Mouse (Mus musculus) frontal cortex, postnatal 14 days (tissue): Measurements from ENCODE around the gene Ppp1r1b.

Source experiments
- DNase-seq, 2 experiments: peaks; one replicate each; pipeline ENCODE4 v3.0.0; 2022; ENCODE audit warnings: low spot score in 2 of 2

Ppp1r1b gene

DNA sequence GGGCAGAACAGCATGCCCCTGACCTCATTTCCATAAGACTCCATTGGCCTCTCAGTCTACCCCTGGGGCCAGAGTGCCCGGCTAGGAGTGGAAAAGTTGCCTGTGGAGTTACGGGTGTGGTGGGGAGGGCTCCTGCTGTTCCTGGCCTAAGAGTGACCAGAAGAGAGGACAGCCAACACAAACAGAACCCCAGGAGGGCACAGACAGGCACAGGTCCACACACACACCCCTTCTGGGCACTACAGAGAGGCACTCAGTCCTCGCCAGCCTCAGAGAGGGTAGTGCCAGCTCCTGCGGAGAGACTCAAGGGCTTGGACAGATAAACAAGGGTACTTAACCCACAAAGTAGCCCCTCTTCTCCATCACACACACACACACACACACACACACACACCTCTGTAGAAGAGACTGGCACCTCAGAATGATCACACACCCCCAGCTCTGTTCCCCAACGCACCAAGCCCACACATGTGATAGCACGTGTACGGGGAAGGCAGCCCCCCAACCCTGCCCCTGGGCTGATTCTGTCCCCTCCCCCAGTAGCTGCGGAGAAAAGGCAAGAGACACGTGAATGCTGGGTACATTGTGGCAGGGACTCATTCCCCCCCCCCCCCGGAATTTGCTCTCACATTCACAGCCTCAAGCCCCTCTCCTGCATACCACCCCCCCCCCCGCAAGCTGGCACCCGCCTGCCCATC, 670 bp upstream of the Ppp1r1b start:
- no peak for DNase-seq

DNA sequence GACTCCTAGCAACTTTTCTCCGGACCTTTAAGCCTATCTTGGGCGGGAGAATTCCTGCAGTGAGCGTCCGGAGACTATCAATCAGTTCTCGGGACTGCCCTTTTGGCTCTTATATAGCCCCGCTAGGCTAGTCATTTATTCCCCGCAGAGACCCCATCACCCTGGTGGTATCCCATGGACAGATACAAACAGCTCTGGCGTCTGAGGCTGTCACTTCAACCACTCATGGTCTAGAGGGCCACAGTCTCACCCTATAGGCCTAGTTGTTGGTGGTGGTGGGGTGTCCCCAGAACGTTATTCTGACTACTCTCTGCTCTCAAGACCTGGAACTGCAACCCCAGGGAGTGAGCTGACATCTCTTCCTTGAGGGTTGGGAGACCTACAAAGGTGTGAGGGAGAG, 1.1 kb downstream of the Ppp1r1b start:
- DNase-seq = no peak

DNA sequence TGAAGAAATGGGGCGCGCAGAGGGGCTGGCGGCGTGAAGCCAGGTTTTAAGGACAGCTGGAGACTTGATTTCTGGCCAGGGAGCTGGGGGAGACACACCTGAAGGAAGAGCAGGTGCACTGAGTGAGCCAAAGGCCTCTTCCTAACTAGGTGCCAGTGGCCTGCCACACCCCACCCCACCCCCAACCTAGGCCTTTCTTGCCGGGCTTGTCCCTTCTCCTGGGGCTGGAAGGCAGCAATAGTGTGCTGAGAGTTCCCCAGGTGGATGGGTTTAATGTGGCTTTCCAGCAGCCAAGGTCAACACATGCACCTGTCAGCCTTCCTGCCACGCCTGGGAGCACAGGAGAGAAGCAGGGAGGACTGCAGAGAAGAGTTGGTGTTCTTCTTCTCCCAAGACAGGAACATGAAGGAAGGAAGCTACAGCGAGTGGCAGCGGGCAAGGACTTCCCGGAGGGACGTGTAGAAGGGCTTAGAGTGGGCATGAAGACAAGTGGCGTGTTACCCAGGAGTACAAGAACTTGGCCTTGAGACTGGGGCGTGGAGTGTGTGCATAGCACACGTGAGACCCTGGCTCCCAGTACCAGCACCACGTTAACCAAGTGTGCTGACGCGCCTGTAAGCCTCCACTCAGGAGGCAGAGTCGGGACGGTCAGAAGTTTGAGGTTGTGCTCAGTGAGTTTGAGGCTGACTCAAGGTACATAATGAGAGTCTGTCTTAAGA, 4.2 kb downstream of the Ppp1r1b start:
- DNase-seq = no peak

DNA sequence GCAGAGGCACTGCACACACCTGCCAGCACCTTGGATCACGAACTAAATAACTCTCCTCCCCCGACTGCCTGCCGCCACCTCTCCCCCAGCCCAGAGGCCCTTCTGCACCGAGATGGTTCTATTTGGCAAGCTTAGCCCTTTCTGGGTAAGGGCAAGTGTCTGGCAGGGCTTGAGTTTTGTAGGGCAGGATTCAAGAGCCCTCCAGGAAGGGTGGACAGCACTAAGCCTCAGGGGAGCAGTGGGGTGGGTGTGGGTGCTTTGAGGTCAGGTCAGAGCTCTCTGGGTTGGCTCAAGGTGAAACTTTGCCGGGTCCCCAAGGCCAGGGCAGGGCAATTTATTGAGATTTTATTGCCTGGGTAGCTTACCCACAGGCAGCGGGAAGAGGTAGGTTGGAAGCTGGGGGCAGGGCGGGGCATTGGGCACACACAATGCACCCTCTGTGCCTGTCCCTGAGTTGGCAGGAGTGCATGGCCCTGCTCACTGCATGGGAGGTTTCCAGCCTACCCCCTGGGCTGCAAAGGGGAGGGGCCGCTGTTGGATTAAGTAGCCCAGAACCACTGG, 5.5 kb downstream of the Ppp1r1b start:
- no peak for DNase-seq

DNA sequence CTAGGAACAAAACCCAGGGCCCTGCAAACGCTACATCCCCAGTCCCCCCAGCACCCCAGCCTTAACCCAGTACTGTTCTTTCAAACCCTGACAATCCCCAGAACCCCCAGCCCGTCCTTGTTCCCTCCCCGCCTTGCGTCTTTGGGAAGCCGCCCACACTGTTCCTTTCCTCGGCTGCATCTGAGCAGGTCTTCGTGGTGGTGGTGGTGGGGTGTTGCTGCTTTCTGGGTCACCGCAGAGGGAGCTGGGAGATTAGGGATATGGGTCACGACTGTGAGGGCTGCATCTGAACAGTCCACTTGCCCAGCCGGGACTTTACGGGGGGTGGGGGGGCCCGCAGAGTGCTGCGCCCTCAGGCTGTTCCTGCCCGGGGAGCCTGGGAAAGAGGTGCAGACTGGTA, 6.2 kb downstream of the Ppp1r1b start:
- no peak for DNase-seq

DNA sequence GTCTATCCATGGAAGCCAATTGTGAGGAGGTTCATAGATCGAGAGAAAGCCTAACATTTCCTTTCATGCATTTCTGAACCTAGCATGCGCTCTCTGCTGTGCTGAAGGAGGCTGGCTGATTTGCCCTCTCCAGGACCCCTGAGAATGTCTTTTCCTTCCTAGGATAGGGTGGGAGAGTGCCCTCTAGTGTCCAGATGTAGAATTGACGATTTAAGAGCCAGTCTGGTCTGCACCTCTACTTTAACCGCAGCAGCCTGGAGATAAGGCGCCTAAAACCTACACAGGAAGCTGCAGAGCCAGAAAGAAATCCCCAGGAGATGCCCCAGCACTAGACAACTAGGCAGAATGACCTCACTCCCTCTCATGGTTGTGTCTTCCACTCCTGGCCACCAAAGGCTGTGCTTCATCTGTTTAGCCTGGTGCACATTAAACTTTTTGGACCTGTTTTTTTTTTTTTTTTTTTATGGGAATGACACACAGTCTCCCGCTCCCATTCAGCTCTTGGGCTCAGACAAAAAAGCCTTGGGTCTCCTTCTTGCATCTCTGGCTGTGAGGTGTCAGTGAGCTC, 7.6 kb downstream of the Ppp1r1b start:
- no peak for DNase-seq

DNA sequence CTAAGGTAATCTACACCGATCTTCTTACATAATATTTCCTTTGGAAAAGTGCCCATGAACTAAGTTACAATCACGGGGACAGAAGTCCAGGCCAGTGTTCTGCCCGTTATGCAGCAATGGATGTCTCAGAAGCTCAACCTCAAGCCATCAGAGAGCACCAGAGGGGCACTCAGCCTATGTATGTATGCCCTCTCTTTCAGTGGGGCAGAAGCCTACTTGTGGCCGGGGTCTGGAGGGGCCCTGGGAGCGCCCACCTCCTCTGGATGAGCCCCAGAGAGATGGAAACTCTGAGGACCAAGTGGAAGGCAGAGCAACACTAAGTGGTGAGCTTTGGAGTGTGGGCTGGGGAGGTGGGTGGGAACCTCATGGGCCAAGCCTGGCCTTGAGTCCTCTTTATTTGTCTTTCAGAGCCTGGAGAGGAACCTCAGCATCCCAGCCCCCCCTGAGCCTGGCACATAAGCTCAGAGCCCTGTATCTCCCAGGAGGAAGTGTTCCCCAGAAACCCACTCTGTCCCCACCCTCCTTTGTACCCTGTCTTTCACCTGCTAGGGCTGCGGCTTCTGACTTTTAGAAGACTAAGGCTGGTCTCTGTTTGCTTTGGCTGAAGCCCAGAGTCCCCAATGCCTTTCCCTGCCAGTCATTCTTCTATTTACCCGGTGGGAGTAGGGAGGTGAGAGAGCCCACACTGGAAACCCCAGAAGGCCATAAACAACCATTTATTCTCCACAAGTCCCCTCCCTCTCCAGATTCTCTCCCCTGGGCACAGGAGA, 8.6 kb downstream of the Ppp1r1b start:
- DNase-seq = no peak

DNA sequence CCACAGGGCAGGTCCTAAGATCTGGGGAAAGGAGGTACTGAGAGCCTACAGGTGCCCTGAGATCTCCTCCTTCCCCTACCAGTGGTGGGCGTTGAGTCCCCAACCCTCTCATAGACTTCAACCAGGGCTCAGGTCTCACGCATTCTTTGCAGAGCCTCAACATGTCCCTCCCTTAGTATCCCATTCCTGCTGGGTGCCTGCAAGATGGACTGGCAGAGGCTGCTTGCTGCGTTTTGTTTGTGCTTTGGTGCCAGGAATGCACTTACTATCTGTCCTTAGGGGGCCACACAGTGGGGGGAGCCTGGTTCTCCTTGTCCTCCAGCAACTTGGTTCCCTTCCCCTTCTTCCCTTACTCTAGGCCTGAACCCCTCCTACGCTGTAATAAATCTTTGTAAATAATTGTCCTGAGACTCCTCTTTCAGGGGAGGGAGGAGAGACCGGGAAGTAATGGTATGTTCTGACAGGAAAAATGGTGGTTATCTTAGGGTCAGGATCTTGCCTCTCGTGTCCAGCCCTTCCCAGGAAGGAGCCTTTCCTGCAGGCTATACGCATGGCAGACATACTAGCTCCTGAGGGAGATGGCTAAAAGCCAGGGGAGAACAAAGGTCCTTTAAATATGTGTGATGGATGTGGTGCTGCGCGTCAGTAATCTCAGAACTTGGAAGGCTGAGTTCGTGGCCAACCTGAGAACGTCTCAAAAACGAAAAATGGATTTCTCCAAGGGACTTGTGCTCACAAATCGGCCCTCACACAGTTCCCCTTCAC, 9.4 kb downstream of the Ppp1r1b start:
- no peak for DNase-seq

DNA sequence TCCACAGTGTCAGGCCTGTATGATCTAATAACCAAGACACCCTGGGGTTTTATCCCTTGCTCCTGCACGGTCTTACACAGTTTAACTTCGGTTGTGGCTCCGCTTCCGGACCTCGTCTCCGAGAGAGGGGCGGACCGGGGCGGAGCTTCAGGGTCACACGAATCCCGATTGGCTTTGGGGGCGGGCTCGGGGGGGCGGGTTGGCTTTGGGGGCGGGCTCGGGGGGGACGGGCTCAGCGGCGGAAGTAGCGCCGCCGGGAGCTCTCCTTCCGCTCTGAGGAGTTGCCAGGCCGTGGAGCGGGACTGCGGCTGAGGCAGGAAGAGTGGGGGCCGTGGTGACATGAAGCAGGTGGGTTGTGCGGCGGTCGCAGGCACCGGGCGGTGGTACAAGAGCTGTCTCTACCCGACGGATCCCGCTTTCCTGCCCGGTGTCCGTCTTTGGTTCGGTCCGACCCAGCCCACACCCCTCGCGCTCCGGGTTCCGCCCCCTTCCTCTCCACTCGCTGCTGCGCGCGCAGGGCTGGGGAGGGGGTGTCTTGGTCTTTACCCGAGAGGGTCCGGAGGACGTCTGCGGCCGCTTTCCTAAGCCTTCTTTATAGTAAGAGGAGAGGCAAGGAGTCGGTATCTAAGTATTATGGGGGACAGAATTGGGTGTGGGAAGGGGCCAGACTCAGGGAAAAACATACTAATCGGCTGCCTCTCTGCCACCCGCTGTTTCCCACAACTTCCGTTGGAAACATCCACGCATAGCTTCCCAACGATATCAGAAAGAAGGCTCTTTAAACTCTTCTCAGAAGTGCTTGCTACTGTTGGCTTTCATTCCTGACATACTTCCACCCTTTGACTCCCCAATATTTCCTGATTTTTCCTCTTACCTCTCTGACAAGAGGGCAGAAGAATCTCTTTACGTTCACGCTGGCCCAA, 10.2 kb downstream of the Ppp1r1b start, which contains the start of gene Stard3:
Gene Stard3 (plus strand): TSS at position 208 of the 923 bp plus-strand sequence.
- DNase-seq = peak in 1 of 2 experiments; percentile 75

DNA sequence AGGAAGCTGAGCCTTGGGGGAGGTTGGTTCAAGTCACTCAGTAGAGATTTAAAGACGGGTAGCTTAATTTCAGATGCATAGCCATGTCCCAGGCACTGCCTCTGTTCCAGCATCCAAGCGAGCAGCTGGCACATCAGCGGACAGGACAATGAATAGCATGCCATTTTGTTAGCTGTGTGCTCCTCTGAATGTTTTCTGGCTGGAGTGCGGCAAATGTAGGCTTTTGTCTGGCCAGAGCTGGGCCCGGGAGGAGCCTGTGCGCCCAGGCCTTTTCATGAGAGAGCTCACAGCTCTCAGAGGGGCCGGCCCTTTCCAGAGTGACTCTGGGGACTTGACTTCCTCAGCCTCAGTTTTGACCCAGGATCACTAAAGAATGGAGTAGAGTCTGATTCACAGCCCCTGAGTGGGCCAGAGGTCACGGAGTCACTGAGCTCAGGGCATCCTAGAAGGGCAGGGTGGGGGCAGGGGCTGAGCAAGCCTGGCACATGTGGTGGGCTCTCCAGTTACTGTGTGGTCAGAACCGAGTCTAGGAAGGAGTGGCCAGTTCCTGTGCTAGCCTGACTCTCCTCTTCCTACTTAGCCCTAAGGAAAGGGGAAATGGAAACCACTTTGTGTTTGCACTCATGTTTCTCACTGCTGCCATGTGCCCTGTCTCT, 12.8 kb downstream of the Ppp1r1b start:
- DNase-seq = no peak

DNA sequence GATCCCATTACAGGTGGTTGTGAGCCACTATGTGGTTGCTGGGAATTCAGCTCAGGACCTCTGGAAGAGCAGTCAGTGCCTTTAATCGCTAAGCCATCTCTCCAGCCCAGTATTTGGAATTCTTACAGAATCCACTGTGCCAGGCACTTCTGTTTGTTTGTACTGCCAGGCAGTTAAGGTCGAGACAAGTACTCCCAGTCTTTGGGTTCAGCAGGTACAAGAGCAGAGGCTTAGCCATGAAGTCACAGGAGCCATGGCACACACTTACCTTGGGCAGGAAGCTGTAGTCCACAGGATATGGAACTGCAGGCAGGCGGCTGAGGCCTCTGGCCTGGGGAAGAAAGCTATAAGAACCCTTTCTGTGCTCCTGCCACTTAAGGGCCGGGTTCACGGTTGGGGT, 15.6 kb downstream of the Ppp1r1b start:
- DNase-seq = no peak

DNA sequence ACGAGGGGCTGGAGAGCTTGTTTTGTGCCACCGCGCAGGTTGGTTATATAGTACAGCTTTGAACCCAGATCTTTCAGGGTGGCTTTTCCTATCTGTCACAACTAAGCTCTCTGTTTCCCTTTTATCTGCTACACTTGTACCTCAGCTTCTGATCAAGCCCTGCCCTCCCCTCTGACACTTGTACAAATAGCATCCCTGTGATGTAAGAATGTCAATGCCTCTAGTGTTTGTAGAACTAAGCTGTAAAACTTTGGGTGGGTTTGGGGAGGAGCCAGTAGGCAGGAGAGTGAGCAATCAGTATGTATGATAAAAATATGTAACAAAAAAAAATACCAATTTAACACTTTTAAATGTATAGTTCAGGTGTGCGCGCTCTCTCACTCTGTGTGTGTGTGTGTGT, 16.2 kb downstream of the Ppp1r1b start:
- no peak for DNase-seq

DNA sequence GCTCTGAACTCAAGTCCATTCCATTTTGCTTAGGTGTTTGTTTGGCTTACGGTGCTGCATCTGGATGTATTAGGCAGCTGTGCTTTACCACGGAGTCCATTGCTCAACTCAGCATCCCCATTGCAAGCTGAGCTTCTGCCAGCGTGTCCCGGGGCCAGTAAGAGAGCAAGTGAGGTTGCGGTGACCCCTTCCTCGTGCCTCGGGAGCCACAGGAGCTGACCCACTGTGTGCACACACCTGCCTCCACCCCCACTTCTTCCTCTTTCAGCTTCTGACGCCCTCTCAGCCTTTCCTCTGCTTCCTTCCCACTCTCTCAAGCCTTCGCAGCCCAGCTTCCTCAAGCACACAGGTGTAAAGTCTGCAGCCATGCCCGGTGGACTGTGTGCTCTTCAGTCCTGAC, 18.1 kb downstream of the Ppp1r1b start:
- no peak for DNase-seq

DNA sequence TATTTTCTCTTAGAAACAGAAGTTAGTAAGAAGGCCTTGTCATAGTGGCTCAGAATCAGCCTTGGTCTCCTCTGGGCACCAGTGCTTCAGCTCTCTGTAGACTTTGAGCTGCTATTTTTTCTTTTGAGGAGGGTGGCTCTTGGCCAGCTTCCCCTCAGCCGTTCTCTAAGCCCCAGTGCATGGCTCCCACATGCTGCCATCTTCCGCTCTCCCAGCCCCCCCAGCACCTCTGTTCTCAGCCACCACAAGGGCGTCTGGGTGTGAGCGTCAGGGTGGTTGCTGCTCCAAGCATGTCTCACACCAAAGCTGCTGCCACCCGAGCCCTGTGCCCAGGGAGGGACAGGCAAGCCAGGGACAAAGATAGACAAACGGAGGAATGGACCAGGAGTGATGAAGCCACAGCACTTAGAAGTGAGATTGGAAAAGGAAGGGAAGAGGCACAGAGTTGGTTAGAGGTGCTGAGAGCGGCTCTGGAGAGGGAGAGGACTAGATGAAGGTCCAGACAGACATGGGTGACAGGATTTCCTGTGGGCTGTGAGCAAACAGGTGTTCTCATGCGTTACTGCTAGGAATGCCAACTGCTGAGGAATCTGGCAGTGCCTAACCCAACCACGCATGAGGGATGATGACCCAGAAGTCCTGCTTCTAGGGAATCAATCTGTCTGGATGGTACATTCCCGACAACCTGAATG, 19.1 kb downstream of the Ppp1r1b start:
- DNase-seq = peak in 1 of 2 experiments; percentile 47

DNA sequence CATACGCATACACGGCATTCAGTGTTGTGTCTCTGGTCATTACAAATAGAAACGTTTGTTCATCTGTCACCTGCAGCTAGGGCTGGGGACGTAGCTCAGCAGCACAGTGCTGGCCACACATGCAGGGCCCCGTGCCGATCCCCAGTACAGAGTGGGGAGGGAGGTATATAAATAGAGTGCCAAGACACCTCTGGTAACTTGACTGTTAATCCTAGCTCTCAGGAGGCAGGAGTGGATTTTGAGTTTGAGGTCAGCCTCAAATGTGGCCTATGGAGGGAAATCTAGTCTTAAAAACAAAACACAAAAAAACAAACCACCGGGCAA, 19.6 kb downstream of the Ppp1r1b start:
- DNase-seq = no peak

DNA sequence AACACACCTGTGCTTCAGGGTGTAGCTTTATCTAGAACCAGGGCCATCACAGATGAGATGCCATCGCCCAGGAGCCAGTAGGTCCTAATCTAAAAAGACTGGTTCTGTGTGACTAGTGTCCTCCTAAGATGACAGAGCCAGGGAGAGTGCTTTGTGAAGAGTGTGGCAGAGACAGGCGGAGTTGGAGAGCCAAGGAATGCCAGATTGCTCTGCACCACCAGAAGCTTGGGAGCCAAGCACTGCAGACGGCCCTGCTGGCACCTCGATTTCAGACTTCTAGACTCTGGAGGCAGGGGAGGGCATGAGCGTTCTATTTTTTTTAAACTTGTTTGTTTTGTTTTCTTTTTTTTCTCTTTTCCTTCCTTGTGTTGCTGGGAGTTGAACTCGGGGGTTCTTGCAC, 21.1 kb downstream of the Ppp1r1b start:
- no peak for DNase-seq

DNA sequence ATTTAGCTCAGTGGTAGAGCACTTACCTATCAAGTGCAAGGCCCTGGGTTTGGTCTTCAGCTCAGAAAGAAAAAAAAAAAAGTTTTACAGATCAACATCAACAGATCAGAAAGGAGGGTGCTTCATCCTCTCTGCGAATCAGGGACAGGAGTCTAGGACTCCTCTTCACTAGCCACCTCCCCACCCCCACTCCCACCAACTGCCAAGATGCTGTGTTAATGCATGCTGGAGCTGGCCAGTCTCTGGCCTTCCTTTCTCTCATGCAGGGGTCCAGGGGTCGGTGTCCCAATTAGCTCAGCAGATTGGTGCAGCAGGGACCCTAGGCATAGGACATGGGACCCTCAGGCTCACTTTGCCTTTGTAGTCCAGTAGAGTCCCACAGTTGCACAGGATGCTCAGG, 22.4 kb downstream of the Ppp1r1b start:
- no peak for DNase-seq

DNA sequence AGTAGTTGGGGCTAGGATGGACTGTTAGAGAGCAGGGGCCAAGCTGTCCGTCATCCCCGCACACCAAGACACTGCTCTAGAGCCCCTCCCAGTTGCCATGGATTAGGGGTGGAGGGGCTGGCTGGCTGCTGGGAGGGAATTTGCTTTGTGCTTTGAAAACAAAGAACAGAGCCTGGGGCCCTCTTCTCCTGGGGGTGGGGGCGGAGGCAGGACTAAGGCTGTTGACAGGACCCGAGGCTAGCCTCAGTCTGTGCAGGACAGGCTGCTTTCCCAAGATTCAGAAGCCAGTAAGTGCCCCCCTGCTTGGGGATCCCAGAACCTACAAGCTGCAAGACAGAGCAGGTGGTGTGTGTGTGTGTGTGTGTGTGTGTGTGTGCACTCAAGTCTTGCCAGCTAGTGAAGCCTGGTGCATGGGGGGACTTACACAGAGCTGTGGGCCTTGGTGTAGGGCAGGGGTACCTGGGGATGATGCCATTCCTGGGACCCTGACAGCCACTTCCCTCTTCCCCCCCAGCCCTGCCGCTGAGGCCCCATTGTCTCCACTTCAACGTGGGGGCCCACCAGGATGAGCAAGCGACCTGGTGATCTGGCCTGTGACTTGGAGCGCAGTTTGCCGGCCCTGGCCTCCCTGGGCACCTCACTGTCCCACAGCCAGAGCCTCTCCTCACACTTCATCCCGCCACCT, 23.5 kb downstream of the Ppp1r1b start:
- no peak for DNase-seq

DNA sequence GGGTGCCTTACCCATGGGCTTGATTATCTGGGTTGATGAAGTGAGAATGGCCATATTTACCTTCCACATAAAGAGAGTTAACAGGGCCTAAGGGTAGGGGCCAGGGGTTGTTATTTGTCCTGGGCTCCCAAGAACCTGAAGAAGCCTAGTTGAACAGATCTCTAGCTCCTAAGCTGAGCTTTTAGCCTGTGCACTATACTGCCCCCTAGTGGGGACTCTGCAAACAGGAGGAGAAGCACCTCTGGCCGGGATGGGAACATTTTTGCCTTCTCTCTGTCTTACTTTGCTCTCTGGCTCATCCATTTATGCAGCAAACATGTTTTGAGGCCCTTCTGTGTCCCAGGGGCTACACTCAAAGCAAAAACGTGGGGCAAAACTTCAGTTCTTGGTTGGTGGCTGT, 24.2 kb downstream of the Ppp1r1b start:
- no peak for DNase-seq
